Mouse (Mus musculus) skeletal muscle tissue, adult 2 months (tissue): ENCODE measurements around the gene Adarb2.
"Not testable (repeated sequence)": the region's sequence is repeated elsewhere in the genome, so short reads cannot be mapped to it uniquely, and the experiment has no call there.

Experiments used
- DNase-seq: peaks from one replicate; pipeline ENCODE4 v3.0.0-alpha.2; 2012; ENCODE audit warnings: low read depth, low spot score

Adarb2 gene

GRCm38 (mm10) chr13:8587447-8587846 is 384.8 kb downstream of the Adarb2 start:
- no peak for DNase-seq

- no peak for DNase-seq
These were observed 387.8 kb downstream of the Adarb2 start for GRCm38 (mm10) chr13:8590460-8590859.

DNA sequence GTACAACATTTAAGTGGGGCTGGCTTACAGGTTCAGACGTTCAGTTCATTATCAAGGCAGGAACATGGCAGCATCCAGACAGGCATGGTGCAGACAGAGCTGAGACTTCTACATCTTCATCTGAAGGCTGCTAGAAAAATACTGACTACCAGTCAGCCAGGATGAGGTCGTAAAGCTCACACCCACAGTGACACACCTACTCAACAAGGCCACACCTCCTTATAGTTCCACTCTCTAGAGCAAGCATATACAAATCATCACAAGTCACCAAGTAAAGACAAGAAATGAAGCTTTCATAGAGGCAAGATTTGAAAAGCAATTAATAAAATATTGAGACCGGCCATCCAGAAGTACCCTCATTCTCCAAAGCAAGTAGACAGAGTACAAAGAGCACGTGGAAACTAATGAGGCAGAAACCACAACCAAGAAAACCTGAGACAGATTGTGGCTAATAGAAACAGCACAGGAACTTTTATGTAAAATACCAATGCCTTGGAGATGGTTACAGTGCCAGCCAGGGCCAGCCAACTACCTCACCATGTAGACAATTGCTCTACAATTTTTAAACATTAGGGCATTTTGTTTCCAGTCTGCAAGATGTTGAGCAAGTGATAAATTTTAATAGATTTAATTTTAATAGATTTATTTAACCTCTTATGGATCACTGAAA is 394.4 kb downstream of the Adarb2 start:
- no peak for DNase-seq

GRCm38 (mm10) chr13:8597647-8598017 is 395.0 kb downstream of the Adarb2 start:
- DNase-seq = no peak

DNA sequence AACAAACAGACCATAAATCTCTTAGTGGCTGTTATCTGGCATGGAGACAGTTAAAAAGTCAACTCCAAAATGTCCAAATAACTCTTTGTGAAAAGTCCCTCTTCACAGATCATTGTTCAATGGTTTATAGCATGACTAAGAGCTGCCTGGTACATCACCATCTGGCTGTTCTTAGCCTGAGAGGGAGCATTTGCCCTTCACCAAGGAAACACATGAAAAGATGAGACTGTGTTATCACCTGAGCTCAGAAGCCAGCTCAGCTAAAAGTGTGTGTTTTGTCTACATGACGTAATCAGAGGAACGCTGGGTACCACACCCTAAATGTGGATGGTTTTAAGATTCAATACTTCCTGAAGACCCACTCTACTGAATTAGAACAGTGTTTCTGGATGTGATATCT is 403.0 kb downstream of the Adarb2 start:
- DNase-seq = no peak

- DNase-seq = no peak
These were observed 405.4 kb downstream of the Adarb2 start for GRCm38 (mm10) chr13:8608040-8608439.

GRCm38 (mm10) chr13:8608918-8609317 is 406.3 kb downstream of the Adarb2 start:
- DNase-seq = not testable (repeated sequence)

DNA sequence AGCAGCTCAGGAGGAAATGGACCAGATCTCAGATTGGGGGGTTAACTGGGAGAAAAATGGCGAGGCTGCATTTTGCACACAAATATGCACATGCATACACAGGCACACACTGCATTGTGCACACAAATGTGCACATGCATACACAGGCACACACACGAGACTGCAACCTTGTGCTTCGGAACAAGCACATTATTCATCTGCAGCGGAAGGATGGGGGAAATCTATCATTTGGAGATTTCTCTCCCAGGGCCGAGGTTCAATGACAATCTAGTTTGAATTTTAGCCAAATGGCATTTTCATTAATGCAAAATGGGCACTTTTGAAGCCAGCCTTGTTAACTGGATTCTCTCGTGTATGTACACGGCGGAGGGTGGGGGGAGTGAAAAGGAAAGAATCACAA is 408.3 kb downstream of the Adarb2 start:
- no peak for DNase-seq

- no peak for DNase-seq
These were observed 410.1 kb downstream of the Adarb2 start for GRCm38 (mm10) chr13:8612618-8613391.

DNA sequence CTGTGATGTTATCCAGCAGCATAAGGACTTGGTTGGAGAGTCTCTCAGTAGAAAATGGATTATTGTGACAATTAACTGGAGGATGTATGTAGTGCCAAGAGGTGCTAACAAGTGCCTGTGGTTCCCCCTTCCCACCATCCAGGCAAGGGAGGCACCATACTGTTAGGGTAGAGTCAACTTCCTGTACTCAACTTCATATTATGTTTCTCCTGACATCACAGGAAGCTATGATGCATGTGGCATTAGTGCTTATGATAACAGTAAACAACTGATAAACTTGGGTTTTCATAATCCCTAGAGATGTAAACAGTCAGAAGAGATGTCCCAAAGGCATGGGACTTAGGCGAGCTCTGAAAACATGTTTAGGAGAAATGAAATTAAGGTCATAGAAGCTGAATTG is 414.0 kb downstream of the Adarb2 start:
- no peak for DNase-seq

DNA sequence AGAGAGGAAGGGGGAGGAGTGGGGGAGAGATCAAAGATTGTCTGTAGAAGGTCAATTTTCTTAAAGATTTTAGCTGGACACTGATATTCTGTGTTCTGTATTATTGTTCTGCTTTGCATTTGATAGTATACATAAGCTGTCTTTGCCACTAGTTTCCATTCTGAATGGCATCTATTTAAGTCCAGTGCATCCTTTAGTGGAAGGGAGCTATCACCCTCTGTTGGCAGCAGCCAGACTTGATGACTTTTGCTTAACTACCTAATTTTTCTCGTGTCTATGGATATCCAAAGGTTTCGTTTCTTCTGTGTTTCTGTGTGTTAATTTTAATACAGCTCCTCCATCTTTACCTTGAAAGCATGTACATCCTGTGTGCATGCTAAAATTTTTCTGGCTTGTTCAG is 419.6 kb downstream of the Adarb2 start:
- DNase-seq = no peak

DNA sequence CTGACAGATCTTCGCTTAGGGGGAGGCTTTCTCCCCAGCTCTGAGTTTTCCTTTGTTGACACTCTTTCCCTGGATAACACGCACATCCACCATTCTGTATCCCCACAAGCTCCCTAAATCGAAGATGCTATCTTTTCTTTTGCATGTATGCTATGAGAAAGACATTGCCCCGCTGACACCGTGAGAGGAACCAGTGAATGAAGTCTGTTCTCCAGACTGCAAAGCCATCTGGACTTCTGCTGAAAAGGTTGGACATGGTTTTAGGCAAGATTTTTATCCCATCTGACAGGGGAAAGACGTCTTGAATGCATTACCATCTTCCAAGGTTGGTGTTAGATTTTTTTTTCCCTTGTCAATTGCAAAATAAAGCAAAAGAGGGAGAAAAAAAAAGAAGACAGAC is 426.9 kb downstream of the Adarb2 start:
- DNase-seq = no peak

GRCm38 (mm10) chr13:8631618-8632017 is 429.0 kb downstream of the Adarb2 start:
- DNase-seq = no peak

DNA sequence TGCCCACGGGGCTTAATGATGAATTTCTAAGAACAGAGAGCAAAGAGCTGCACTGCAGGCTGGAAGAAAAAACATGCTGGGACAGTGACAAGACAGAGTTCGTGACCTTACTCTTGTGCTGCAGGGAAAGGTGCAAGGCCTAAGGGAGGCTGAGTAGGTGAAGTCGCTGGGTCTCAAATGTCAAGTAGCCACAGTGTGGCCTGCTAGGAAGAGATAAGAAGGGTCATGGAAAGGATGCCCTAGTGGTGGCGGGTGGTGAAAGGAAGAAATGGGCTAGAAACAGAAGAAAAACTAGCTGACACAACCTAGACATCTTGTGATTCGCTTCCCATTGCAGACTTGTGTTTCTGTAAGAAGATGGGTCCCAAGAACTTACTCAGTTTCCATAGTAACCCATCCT is 429.4 kb downstream of the Adarb2 start:
- no peak for DNase-seq

DNA sequence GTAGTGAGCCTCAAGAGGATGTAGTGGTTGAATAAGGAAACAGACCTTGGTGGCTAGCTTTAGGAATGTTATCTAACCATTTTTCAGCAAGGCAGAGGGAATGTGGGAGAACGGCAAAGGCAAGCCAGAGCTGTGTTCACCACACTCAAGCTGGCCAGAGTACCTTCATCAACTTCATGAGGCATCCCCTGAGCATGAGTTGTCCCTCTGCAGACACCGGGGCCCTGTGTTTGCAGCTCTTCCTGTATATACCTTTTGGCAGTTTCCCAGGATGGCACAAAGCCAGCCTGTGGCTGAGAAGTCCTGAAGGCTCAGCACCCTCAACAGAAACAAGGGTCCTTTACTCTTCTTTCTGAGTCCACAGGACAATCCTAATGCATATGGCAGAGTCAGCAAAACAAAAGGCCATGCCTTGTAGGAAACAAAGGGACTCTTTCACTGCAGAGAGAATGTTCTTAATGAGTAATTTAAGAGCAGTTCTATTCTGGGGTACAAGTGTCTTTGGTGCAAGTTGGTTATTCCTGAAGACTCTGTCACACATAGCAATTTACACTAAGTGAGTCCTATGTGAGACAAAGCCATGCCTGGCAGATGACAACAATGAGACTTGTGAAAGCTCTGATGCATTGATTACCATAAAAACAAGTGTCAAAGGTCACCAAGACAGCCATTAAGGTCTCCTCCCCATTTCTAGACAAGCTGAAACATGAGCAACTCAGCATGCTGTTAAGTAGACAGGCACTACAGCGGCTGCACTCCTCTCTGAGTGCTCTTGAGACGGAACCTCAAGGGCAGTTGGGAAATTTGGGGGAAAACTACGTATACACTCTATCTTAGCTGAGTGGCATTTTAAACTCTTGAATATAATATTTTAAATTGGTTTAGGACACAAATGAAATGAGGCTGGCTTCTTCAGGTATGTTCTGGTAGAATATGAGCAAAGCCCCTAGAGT is 431.0 kb downstream of the Adarb2 start:
- no peak for DNase-seq

DNA sequence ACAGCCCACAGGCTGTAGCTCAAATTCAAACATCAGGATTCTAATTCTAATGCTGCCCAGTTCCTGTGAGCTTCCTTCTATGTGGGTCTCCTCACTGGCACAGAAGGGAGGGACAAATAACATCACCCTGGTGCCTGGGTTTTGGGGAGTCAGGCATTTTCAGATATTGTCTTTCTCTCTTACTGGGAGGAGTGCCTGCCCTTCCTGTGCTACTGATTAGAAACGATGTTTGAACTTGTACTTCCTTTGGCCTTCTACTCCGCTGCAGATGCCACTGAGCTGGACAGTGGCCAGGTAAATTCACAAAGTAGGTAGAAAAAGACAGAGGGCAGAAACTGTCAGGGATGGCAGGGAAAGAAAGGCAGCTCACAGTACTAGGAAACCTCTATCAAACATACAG is 439.4 kb downstream of the Adarb2 start:
- DNase-seq = no peak

GRCm38 (mm10) chr13:8643920-8644319 is 441.3 kb downstream of the Adarb2 start:
- no peak for DNase-seq

GRCm38 (mm10) chr13:8644805-8645679 is 442.4 kb downstream of the Adarb2 start:
- no peak for DNase-seq

- DNase-seq = no peak
These were observed 446.6 kb downstream of the Adarb2 start for GRCm38 (mm10) chr13:8649261-8649660.

GRCm38 (mm10) chr13:8664615-8665240 is 462.1 kb downstream of the Adarb2 start:
- DNase-seq = no peak

GRCm38 (mm10) chr13:8677174-8677573 is 474.5 kb downstream of the Adarb2 start:
- no peak for DNase-seq
